Mouse (Mus musculus): Measurements from ENCODE around the gene Gm11559.
"Not testable (repeated sequence)": the region's sequence is repeated elsewhere in the genome, so short reads cannot be mapped to it uniquely, and the experiment has no call there.

Gm11559 gene

GRCm38 (mm10) chr11:99864176-99864575, at the start of gene Gm11559:
Gm11559 (plus strand) TSS chr11:99864476.
- DNase-seq (ENCODE audit: low spot score in 2 of 2): not testable (repeated sequence)

DNA sequence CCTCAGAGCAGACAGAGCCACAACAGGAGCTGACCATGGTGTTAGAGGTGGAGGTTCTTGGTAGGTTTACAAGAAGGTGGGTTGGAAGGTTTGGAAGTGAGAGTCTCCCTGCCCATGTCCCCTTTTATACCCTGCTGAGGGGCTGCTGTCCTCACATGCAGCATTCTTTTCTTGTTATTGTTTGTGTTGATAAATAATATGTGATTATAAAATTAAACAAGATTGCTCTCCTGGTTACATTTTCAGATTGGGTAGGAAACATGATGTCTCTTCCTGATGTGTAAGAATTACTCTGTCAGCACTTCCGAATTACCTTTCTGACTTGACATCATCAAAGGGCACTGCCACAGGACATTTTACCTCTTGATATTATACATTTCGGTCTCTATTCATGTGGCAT, 48.7 kb upstream of the Gm11559 start, which contains the start of gene Gm11564:
Gm11564 (minus strand) TSS at position 101 of the 400 bp plus-strand sequence.
- DNase-seq (ENCODE audit: low spot score in 2 of 2): not testable (repeated sequence)

- no peak for DNase-seq (ENCODE audit: low spot score in 2 of 2)
These were observed 26.3 kb upstream of the Gm11559 start, which contains the start of gene 2300003K06Rik for GRCm38 (mm10) chr11:99837966-99838365. 2300003K06Rik (minus strand) TSS chr11:99838066.

GRCm38 (mm10) chr11:99842185-99842584, 22.1 kb upstream of the Gm11559 start:
- no peak for DNase-seq (ENCODE audit: low spot score in 2 of 2)

GRCm38 (mm10) chr11:99846746-99847145, 17.5 kb upstream of the Gm11559 start:
- DNase-seq (ENCODE audit: low spot score in 2 of 2): no peak

- DNase-seq (ENCODE audit: low spot score in 2 of 2): no peak
These were observed 12.8 kb upstream of the Gm11559 start, which contains the start of gene Krtap4-16 for GRCm38 (mm10) chr11:99851508-99851907. Krtap4-16 (minus strand) TSS chr11:99851608.

GRCm38 (mm10) chr11:99854121-99854520, 10.2 kb upstream of the Gm11559 start:
- DNase-seq (ENCODE audit: low spot score in 2 of 2): no peak

DNA sequence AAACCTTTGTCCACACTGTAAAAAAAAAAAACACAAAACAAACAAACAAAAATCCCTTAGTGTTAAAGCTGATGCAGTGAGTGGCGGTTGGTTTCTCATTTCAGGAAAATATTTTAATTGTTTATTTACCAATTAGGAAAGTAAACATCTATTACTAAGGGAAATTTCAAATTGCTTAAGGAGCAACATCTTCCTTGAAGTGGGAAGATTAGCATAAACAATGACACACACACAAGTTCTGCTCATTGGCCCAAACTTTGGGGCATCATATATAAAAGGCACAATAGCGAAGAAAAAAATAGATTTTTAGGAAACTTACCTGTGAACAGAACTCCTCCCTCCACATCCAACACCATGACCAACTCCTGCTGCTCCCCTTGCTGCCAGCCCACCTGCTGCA, 6.7 kb upstream of the Gm11559 start, which contains the start of gene Gm11568:
Gm11568 (plus strand) TSS at position 301 of the 400 bp plus-strand sequence.
- no peak for DNase-seq (ENCODE audit: low spot score in 2 of 2)

DNA sequence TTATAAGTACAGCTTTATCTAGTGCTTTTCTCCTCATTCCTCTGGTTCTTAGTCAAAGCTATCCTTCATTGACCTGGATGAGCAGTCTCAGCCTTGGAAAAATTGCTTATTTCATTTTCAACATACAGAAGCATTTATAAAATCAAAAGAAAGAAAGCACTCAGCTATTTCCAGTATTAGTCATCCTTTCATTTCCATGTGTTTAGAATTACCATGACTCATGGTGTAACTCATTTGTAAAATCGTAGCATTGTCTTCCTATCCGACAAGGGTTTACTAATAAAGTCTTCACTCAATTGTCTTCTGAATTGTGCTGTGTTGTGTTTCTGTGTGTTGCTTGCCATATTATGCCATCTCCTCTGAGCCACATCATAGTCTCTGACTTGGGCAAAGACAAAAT, 5.5 kb upstream of the Gm11559 start:
- no peak for DNase-seq (ENCODE audit: low spot score in 2 of 2)

- DNase-seq (ENCODE audit: low spot score in 2 of 2): not testable (repeated sequence)
These were observed 8.8 kb downstream of the Gm11559 start, which contains the start of gene Krtap9-1 for GRCm38 (mm10) chr11:99873089-99873488. Krtap9-1 (plus strand) TSS chr11:99873389.

GRCm38 (mm10) chr11:99878887-99879286, 14.6 kb downstream of the Gm11559 start, which contains the start of gene Gm11567:
Gm11567 (plus strand) TSS chr11:99879187.
- not testable (repeated sequence) for DNase-seq (ENCODE audit: low spot score in 2 of 2)

DNA sequence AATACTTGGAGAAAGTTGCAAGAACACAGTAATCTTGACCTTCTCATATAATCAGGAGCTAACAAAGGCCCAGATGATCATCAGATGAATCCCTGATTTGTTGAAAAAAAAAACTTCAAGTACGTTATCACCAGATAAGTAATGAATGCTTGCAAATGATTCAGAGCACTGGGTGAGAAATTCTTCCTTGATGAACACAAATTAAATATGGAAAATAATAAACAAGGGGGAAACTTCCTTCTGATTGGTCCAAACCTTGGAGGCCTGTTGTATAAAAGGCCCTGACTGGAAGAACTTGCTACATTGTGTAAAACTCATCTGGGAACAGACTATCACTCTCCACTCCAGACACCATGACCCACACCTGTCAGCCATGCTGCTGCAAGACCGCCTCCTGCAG, 43.3 kb downstream of the Gm11559 start, which contains the start of gene Krtap31-1:
Krtap31-1 (plus strand) TSS at position 301 of the 400 bp plus-strand sequence.
- DNase-seq (ENCODE audit: low spot score in 2 of 2): no peak

DNA sequence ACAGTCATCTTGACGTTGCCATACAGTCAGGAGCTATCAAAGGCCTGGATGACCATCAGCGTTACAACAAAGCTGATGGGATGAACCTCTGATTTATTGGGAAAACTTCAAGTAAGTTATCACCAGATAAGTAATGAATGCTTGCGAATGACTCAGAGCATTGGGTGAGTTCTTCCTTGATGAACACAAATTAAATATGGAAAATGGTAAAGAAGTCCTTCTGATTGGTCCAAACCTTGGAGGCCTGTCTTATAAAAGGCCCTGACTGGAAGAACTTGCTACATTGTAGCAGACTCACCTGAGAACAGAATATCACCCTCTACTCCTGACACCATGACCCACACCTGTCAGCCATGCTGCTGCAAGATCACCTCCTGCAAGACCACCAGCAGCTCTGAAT, 50.2 kb downstream of the Gm11559 start, which contains the start of gene Gm11565:
Gm11565 (plus strand) TSS at position 301 of the 400 bp plus-strand sequence.
- DNase-seq (ENCODE audit: low spot score in 2 of 2): no peak

Data from heart, adult 9 months (tissue).